Mouse (Mus musculus): ENCODE data around the gene A730049H05Rik.

The A730049H05Rik gene

DNA sequence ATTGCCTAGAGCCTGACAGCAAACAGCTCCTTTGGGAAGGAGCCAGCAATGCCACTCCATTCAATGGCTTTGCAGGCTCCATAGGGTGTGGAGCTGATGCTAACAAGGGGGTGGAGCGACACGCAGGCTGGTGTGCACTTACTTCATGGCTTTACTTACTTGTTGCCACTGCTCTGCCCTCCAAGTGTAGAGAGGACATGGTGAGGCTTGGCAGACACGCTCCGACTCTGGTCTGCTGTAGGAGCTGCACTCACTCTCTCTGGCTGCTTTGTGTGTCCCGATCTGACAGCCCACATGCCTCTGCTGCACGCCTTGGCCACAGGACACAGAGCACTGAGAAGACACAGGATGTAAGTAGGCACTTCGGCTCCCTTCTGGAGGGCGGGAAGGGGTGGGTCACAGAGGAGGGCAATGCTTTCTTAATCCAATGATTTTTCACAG, at the start of gene A730049H05Rik:
Gene A730049H05Rik, plus strand, starts transcription at position 168 of the 441 bp plus-strand sequence.
- DNase-seq = peak; percentile 16

DNA sequence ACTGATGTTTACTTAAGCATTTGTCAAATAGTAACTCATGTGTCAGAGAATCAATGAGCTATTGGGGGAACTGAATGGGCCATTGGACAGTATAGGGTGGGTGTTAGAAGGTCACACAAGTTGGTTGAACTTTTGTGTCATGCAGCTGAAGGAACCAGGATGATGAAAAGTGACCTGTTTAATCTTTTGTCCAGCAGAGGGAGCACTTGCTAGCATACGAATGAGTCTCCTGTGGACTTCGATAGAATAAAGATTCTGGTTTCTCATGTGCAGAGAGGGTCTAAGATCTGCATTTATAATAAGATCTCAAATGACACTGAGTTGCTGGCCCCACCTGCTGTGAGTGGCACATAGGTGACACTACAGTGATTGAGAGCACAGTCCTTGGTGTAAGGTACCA, 39.9 kb upstream of the A730049H05Rik start:
- peak; percentile 49 for DNase-seq

DNA sequence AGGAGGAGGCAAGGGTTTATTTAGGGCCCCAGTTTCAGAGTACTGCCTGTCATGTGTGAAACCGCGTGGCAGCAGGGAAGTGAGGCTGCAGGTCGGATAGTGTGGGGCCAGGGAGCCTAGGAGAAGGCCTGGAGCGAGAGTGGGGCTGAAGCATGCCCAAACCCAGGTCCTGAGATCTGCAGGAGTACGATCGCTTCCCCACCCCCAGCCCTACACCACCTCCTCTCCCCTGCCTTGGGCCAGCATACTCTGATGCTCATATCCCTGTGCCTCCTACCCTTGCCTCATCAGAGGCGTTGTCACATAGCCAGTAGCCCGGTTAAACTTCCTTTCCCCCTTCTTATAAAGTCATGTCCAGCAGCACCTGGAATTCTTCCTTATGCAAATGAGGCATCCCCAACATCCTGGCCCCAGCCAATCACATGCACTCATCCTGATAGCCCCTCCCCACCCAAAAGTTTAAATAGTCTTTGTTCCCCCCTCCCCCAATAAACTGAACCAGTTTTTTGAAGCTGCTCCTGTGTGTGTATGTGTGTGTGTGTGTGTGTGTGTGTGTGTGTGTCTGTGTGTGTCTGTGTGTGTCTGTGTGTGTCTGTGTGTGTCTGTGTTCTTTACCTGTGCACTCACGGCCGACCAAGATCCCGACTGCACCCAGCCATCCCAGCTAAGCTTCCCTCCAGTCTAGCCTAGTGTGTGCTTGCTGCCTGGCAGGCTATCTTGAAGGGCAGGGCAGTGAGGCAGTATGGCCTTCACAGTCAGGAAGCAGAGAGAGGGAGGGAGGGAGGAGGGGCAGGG, 36.9 kb upstream of the A730049H05Rik start:
- DNase-seq = no peak

DNA sequence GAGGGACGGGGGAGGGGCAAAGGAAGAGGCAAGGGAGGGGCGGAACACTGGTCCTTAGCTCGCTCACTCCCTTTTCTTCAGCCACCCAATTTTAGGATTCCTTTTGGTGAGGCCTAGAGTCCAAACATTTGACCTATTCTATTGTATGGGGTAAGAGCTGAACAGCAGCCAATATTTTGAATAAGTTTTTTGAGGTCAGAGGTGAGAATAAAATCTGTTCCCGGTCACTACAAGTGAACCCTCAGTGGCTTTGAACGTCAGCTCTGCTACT, 36.4 kb upstream of the A730049H05Rik start:
- DNase-seq = no peak

DNA sequence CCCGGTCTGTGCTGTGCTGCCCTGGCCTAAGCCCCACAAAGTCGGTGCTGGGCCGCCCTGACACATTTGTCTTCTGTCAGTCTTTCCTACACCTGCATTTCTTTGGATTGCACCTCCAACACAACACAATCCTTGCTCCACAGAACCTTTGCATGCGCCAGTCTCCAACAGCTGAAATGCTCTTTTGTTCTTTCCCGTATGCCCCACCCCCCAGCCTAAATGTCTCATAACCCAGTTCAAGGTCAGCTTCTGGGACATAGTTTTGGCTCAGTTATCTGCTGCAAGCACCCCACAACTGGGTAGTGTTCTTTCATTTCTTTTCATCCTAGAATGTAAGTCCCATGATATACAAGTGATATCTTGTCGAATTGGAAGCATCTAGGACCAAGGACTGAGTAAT, 34.8 kb upstream of the A730049H05Rik start:
- no peak for DNase-seq

DNA sequence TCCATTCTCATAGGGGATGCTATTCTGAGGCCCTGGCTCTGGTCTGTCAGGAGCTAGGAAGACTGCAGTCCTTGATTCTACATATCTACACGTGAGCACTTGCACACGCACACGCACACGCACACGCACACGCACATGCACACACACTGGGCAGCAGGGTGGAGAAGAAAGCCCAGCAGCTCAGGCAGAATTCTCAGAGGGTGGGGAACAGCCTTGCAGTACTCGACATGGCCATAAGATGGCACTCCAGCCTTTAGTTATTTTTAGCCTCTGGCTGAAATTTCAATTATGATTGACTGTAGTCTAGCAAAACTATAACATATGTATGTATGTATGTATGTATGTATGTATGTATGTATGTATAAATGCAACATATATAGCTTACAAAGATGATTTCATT, 31.5 kb upstream of the A730049H05Rik start:
- peak; percentile 71 for DNase-seq

DNA sequence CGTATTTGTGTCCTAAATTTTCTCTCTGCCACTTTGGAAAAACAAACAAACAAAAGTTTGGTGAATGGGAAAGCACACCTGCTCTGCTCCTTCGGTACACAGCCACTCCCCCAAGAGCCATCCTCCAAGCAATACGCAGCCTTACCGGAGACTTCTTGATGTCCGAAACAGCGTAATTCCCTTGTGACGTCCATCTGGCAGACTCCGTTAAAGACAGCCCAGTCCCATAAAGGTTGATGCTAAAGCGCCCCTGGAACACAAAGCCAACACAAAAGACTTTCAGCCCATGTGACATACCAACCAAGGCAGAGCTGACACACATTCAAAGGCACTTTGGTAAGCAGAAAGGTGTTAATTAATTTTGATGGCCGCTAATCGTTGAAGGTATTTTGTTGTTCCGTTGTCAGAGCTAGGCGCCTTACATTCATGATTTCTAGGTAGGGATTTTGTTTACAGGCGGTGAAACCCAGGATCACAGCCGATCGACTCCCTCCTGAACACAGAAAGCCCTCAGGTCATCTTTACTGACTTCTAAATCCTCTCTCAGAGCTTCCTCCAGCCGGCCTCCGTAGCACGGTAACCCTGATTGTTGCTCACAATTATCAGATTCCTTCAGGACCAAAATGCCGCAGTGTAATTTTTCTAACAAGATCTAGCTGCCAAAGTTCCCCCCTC, 29.4 kb upstream of the A730049H05Rik start:
- DNase-seq = no peak

DNA sequence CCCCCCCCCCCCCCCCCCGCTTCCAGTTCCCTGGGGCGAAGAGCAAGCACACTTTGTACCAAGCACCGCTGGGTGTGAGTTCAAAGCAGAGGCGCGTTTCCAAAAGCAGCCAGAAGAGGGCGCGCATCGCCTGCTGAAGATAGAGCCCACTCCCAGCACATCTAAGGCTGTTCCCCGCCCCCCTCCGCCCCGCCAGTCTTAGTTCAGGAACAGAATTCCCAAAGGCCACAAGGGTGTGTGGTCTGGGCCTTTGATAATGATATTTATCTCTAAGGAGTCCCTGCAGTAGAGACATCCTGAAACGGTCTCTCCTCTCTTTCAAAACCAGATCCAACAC, 28.9 kb upstream of the A730049H05Rik start:
- peak; percentile 94 for DNase-seq

DNA sequence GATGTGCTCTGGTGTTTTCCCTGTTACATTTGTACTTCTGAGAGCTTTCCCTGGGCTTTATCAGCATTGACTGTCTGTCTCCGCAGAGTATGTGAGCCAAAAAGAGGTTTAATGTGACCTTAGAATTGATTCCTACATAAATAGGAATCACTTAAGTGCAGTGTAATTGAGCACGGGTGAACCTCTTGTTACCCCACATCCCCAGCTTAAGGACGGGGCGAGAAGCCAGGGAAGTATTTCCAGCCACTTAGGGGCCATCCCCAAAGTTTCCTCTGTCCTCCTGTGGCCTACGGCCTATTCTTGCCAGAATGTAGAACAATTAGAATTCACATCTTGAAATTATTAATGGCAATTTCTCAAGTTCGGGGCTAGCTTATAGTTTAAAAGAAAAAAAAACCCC, 22.5 kb upstream of the A730049H05Rik start:
- DNase-seq = no peak

DNA sequence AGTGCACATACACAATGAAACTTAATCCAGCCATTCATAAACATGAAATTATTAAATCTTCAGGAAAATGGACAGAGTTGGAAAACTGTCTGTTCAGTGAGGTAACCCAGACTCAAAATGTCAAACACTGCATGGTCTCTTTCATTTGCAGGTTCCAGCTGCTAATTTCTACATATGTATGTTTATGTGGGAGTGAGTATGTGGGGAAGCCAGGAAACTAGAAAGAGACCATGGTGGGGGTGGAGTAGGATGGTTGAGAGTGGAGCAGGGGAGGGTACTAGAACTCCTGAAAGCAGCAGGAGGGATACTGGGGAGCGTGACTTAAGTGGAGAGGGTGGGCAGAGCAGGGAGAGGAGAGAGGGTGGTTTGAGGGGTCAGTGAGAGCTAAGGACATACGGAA, 14.8 kb upstream of the A730049H05Rik start:
- DNase-seq = no peak

DNA sequence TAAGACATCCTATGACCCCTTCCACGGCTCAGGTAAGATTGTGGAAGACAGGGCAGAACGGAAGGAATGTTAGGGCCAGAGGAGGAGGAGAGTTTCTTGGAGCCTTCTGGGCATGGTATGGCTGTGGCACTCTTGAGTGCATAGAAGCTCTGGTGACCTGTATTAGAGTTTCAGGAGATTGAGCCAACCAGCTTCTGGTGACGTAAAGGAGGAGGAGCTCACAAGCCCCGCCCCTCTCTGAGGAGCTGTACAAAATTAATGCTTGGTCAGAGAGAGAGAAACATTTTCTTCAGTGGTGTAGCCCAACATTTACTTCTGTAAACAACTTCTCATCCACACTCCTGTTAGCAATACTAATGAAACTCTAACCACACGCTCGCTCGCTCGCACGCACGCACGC, 13.9 kb upstream of the A730049H05Rik start:
- no peak for DNase-seq

DNA sequence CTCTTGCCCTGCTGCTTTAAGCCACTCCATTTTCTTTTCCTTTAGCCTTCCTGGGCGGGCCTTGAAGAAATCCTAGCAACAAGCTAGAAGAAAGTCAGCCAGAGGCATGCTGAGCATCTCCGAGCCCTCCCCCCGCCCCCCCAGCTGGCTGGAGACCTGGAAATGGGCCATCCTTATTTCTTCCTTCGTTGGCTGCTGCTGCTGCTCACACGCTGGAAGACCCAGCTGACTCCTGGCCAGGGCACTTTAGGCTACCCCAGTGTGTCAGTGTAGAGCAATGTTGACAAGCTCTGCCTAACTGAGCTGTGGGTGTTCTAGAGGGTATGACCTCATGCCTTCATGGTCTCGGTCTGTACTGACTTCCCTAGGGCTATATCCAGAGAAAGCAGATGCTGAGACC, 13.1 kb upstream of the A730049H05Rik start:
- peak; percentile 62 for DNase-seq

DNA sequence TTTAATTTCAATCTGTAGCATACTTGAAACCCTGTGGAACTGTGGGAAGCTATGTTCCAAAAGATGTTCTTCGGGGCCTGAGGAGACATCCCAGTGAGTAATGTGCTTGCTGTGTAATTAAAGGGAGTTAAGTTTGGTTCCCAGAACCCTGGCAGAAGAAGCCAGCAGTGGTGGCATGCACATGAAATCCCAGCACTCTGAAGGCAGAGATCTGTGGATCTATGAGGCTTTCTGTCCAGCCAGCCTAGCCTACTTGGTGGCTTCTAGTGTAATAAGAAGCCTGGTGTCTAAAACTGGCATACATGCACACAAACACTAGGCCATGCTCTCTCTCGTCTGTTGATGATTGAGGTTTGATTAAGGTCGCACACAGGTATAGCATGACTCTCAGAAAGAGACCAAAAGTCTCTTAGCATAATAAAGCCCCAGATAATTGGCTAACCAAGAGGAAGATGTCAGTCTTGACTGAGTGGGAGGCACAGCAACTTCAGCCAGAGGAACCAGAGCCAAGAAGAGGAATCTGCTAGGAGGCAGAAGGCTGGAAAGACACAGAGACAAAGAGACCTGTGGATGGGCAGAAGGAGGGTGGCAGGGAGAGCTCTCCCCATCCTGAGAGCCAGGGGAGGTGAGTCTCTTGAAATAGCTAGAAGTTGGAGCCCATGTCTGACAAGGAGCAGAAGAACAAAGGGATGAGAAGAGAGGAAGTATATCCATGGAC, 11.9 kb upstream of the A730049H05Rik start:
- DNase-seq = no peak

DNA sequence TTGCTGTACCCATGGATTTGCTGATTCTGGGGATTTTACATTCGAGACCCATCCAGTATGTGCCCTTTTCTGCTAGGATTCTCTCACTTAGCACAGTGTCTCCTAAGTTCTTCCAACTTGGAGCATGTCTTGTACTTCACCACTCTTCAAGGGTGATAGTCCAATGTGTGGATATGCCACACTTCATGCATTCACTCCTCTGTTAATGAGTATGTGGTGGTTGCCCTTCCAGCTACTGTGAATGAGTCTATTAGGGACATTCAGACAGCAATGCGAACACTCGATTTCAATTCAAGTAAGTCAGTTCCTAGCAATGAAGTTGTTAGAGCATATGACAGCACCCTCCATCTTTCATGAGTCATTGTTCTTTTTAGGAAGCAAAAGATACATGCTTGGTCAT, 6.5 kb upstream of the A730049H05Rik start:
- no peak for DNase-seq

DNA sequence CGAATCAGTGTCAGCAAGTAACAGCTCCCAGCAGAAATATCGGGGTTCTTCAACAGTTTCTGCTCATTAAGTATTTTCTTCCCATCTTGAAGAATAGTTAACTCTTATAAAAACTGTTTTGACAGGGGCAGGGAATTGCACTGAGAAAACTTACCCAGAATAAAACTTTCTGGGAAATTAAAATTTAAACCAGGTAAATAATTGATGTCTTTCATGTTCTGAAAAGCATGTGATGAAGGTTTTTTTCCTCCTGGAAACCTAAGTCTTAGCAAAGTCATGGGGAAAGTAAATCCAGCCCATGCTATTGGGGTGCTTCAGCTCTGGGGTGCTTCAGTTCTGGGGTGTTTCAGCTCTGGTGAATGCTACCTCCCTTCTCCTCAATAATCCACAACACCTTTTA, 5.7 kb upstream of the A730049H05Rik start:
- DNase-seq = no peak

DNA sequence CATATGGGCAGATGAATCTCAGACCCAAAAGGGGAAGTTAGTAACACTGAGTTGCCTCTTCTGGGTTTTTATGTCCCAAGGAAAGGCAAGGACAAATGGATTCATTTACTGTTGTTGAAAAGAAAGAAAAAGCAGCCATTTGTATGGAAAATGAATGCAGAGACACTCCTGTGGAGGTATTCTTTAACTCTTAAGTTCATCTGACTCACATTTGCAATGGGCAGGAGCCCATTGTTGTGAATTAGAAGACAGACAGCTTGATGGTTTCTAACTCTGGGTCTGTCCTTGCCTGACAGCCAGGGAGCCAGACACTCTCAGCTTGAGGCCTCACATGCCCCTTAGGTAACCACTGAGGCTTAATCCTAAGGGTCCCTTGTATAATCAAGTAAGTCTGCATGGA, 4.7 kb upstream of the A730049H05Rik start:
- no peak for DNase-seq

DNA sequence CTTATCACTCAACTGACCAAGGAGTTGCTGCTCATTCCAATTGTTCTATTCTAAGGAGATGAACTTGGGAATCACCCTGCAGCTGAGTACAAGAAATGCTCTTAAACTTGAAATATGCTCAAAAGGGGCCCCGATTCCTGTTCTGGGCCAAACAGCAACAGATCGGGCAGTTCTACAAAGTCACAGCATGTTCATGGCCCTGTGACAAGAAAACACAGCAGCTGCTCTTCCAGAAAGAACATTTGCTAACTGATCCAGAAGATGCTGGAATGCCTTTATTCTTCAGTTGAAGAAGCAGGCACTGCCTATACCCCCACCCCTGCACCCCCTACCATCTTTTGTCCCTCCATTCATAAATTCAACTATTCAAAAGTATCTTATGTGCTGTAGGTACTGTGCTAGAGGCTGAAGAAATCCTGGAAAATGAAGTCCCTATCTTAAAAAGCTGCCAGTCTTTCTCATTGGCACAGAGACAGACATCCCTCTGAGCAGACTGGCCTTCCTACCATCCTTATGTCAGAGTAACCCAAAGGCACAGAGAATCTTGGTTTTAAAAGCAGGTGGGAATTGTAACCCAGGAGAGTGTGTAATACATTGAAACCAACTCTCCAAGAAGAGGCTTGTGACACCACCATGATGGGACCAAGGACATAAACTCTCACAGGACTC, 3.4 kb upstream of the A730049H05Rik start:
- peak; percentile 43 for DNase-seq

DNA sequence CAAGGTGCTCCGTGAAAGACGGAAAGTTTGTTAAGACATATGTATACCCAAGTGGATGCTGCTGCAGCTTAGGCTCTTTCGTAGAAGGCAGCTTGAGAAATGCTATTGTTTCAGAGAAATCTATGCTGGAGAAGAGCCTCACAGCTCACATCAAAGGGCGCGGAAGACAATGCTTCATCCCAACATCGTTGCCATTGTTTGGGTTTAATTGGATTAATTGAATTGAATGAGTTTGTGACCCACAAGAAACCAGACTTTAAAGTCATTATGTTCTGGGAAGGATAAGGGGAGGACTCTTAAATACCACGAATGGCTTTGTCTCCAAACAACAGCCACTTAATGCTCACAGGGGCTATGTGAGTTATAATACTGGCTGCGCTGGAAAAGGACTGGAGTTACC, 1.4 kb downstream of the A730049H05Rik start:
- no peak for DNase-seq

DNA sequence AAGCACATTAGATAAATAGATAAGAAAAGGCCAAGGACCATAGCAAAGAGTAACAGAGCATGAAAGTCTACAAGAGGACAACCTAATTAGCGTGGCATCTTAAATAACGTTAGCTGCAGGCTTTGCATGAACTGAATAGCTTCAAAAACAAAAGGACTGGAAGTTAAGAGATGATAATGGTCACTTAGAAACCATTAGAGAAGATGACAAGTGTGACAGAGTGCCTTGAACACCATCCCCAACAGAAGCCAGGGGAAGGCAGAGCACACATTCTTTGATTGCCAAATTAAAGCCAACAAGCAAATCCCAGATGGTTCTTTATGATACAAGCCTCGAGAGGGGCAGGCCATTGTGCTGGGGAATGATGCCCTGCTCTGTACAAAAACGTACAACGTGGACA, 5.3 kb downstream of the A730049H05Rik start:
- no peak for DNase-seq

DNA sequence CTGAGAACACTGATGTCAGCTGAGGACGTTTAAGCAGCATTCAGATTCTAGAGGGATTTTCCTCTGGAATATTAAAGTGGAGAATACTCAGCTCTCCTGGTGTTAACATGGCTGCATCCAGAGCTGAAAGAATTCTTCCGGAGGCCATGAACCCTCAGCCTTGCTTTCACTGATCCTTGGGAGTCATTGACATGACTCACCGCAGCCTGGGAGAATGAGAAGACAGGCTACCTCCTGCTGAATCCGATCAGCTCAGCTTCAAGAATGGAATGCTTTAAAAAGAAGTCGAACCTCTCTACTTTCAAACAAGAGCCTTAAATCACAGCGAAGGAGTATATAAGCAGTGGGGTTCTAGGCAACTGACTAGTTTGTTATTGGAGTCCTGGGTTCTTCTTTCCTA, 5.7 kb downstream of the A730049H05Rik start:
- DNase-seq = no peak

DNA sequence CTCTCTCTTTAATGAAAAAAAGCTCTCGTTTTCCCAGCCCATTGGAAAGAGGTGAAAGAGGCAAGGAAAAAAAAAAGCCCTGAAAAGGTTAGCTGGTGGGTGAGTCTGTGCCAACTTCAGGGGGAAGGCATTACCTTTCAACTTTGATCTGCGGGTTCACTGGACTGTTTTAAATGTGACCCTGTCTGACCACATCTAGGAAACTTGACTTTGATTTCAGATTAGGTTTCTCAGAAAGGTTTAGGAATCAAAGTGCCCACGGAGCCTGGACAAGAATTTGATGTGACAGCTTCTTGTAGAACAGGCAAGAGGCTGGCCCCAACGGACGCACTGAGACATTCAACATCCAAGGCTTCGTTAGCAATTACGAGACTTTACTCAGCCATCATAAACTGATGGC, 7.7 kb downstream of the A730049H05Rik start:
- no peak for DNase-seq

DNA sequence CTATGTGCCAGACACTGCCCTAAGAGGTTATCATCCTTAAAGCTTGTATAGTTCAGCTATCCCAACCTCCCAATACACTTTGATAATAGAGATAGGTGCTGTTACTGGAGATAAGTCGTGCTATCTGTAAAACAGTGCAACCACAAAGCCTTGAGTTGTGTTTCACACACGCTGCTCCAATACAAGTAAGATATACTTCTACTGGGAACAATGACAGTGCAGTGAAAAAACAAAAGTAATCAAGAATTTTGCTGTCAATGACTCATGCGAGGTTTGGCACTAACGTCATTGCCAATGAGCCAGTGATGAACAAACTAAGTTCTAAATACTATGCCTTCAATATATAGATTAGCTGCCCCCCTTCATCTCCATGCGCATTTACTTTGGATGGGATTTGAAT, 10.3 kb downstream of the A730049H05Rik start:
- no peak for DNase-seq

DNA sequence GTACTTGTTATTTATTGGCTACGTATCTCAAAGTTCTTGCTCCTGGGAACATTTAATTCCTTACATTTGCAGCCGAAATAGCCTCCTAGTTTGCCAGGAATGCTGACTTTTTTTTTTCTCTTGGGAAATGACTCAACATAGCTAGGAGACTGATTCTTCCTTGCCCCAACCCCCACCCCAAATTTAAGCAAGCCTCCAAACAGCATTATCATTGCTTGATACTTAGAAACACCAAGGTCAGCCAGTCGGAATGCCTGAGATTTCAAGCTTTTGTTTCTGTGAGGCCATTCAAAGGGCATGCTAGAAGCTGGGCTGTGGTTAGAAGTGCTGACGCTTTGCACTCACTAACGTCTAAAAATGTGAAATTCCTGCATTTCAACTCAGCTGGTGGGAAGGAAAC, 11.1 kb downstream of the A730049H05Rik start:
- DNase-seq = no peak

DNA sequence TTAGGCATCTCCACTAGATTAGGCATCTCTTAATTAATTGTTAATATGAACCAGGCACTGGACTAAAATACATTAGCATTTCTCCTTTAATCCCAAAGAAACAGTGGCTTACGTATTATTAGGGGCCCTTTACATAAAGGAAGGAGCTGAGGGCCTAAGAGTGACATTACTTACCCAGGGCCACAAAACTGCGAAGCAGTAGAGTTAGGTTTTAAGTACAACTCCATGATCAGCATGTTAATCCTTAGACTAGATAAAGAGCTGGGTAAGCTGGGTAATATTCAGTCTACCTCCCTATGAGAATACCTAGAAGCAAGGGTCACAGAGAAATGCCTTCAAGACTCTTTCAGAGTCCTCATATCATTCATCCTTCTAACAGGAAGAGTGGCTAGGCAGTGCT, 12.9 kb downstream of the A730049H05Rik start:
- DNase-seq = no peak

Data from lung, postnatal 14 days (tissue).